Mouse (Mus musculus) hindbrain, embryonic 16.5 days (tissue): ENCODE data around the gene Mgarp. TPM values are rescaled to one million over a fixed set of nuclear protein-coding genes. Genes with fewer than 3 reads are reported as not detected.
"Not testable (repeated sequence)": the region's sequence is repeated elsewhere in the genome, so short reads cannot be mapped to it uniquely, and the experiment has no call there.

ENCODE experiments used
- ATAC-seq: fragments of 200-750 bp; cut with Nextera tagmentation; 2 replicates; pipeline ENCODE4 v1.8.0; 2017; ENCODE audit warnings: moderate TSS enrichment, moderate library complexity
- H3K27ac ChIP-seq: fragments of 300-500 bp; sonication (generic); 2 replicates; pipeline ENCODE4 v1.5.1; 2014; ENCODE audit warnings: low read depth, mild to moderate bottlenecking, control low read depth, low read length, moderate library complexity
- H3K27me3 ChIP-seq: fragments of 300-500 bp; sonication (generic); replicated peaks from 2 replicates; pipeline ENCODE4 v1.6.1; 2014; ENCODE audit warnings: low read length; ENCODE audit not compliant: control insufficient read depth, insufficient read depth
- H3K36me3 ChIP-seq: fragments of 300-500 bp; sonication (generic); 2 replicates; pipeline ENCODE4 v1.6.1; 2014; ENCODE audit warnings: mild to moderate bottlenecking, low read length, moderate library complexity, mixed read lengths; ENCODE audit not compliant: control insufficient read depth, insufficient read depth
- H3K4me1 ChIP-seq: fragments of 300-500 bp; sonication (generic); 2 replicates; pipeline ENCODE4 v1.6.1; 2014; ENCODE audit warnings: low read depth, low read length; ENCODE audit not compliant: control insufficient read depth, insufficient read depth
- H3K4me2 ChIP-seq: fragments of 300-500 bp; sonication (generic); 2 replicates; pipeline ENCODE4 v1.6.1; 2014; ENCODE audit warnings: mild to moderate bottlenecking, low read length, control low read depth, moderate library complexity
- H3K4me3 ChIP-seq: fragments of 300-500 bp; sonication (generic); 2 replicates; pipeline ENCODE4 v1.5.1; 2014; ENCODE audit warnings: mild to moderate bottlenecking, low read length, control low read depth, moderate library complexity
- H3K9ac ChIP-seq: fragments of 300-500 bp; sonication (generic); 2 replicates; pipeline ENCODE4 v1.6.1; 2014; ENCODE audit warnings: low read depth, mild to moderate bottlenecking, control low read depth, low read length, moderate library complexity
- H3K9me3 ChIP-seq: fragments of 300-500 bp; sonication (generic); 2 replicates; pipeline ENCODE4 v1.6.1; 2014; ENCODE audit warnings: mild to moderate bottlenecking, low read length, moderate library complexity; ENCODE audit not compliant: control insufficient read depth
- WGBS: fragments of 180-500 bp; shearing (Covaris S2); extraction: QIAGEN DNeasy Blood & Tissue Kit; methylation state at CpG from one replicate; pipeline ENCODE4 v1.1.7; 2014; 5-methylcytosine and 5-hydroxymethylcytosine counted together
- polyA plus RNA-seq: library from polyadenylated mRNA; unstranded; fragments of >200 nt; fragmentation: Nextera tagmentation; extraction: Ambion mirVana; gene quantifications from 2 replicates; pipeline ENCODE4 v1.2.1, GENCODE M21; 2015

The Mgarp gene
- polyA plus RNA-seq, 1 experiment from 2014 or later: 1.8 TPM

DNA sequence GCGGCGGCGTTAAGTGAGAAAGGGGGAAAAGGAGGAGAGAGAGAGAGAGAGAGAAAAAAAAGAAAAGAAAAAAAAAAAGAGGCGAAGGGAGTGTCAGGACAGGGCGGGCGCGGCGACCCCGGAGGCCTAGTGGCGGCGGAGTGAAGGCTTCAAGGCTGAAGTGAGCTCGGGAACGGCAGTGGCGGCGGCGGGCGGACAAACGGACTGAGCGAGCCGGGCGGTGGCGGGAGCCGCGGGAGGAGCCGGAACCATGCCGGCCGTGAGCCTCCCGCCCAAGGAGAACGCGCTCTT is 19.5 kb upstream of the Mgarp start:
- H3K36me3 ChIP-seq: no peaks in the 10 kb centered on the region
- peak overlapping the region; percentile 96 for H3K9ac ChIP-seq
- WGBS: under 1% methylated on average over 21 of the region's 30 CpGs
- H3K9me3 ChIP-seq: no peaks in the 10 kb centered on the region
- H3K4me1 ChIP-seq: peaks cover 20% of the 10 kb centered on the region
- H3K27ac ChIP-seq: peak overlapping the region; percentile 90
- peak overlapping the region; percentile 96 for H3K4me3 ChIP-seq
- H3K27me3 ChIP-seq: no peaks in the 10 kb centered on the region
- peak overlapping the region; percentile 89 for H3K4me2 ChIP-seq
- ATAC-seq: peak; percentile 73

DNA sequence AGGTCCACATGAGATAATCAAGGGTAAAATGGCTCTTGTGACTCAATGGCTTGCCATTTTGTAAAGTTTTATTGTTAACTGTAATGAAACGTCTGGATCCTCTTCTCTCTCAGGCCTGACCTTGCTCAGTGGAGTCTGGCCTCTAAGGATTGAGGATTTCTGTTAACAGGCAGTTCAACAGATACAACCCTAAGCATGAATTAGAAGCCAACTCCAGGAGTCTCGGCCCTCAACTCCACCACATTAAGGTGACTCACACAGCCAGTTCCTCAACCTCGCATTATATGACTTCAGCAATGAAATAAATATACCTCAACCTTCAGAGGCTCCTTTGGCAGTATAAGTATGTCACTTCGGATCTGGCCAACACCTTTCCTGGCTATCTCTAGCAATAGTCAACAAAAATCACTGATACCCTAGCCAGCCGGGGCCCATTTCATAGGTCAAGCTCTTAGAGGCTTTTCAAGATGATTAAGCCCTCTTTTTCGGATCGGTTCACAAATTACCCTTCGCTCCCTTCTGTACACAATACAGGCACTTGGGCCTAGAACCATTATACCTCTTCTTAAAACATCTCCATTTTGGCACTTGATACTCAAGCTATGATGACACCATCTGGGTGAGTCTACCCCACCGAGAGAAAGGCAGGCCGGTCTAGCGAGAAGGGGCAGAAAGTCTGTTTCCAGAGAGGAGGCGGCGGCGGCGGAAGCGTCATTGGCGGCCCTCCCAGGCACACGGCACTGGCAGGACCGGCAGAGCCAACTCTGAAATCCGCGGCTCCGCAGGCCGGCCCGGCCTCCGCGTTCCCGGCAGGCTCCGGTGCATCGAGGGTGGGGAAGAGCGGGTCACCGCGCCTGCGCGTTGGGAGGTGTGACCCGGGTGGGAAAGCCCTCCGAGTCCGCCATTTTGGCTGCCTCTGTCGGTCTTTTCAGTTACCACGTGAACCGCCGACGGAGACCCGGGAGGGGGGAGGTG is 18.8 kb upstream of the Mgarp start, which contains the start of gene Naa15:
Gene Naa15, plus strand, starts transcription at position 51 of the 975 bp plus-strand sequence.
- Histone ChIP-seq H3K27me3 (no peaks in the 10 kb centered on the region), H3K4me2 (peak within 1 kb of the TSS; percentile 89), H3K4me3 (peak within 1 kb of the TSS; percentile 96), H3K9ac (peak within 1 kb of the TSS; percentile 96), H3K36me3 (no peaks in the 10 kb centered on the region), H3K4me1 (peaks cover 20% of the 10 kb centered on the region), H3K9me3 (no peaks in the 10 kb centered on the region), H3K27ac (peak within 1 kb of the TSS; percentile 90)
- 6% methylated on average over 43 of the region's 43 CpGs for WGBS
- peak; percentile 92 for ATAC-seq

GRCm38 (mm10) chr3:51413276-51413675 is 16.7 kb upstream of the Mgarp start:
- H3K4me3 ChIP-seq: no peak overlapping the region
- no peaks in the 10 kb centered on the region for H3K27me3 ChIP-seq
- H3K4me2 ChIP-seq: no peak overlapping the region
- H3K27ac ChIP-seq: no peak overlapping the region
- no peak for ATAC-seq
- no peak overlapping the region for H3K9ac ChIP-seq
- H3K36me3 ChIP-seq: no peaks in the 10 kb centered on the region
- no peaks in the 10 kb centered on the region for H3K9me3 ChIP-seq
- WGBS: 88% methylated on average over 1 of the region's 1 CpGs
- H3K4me1 ChIP-seq: peaks cover 15% of the 10 kb centered on the region

DNA sequence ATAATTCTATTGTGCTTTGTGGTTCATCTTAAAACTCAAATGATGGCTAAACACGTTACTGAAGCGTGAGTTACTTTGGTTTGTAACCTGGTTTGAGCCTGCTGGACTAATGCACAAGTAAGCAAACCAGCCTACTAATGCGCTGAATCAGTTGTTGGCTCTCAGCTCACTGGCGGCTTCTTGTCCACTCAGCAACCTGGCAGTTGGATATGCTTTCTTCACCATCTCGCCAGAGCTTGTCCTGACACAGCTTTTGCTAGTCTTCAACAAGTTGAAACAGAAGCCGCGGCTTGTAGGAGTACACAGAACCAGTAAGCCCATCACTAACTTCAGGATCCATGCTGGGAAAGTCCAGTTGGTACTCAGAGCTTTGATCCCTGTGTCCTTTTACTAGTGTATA is 15.9 kb upstream of the Mgarp start:
- WGBS: 88% methylated on average over 7 of the region's 7 CpGs

DNA sequence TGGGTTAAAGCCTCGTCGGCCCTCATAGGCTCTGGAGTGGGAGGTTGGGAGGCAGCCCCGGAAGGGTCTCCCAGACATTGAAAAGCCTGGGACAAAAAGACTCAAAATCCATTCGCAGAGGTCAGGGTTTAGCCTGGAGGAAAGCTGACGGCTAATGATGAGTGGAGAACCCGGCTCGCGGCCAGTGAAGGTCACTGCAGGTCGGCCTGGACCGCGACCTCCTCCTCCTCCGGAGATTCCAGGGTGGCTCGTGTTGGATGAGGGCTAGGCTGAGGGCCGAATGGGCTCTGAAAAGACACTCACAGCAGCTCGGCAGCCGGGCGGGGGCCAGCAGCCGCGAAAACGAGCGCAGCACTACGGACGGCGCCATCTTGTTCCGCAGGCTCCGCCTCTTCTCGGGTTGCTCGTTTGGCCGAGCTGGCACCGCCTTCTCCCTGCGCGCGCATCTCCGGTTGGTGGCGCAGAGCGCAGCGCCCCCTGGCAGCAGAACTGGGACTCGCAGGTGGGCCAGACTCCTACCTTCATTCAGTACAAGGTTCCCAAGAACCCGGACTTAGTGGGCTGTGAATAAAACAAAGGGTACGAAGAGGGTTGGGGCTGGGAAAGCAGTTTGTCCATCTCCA is 12.1 kb upstream of the Mgarp start, which contains the start of gene Ndufc1:
Gene Ndufc1, minus strand, starts transcription at position 428 of the 623 bp plus-strand sequence.
- peak; percentile 93 for ATAC-seq
- Histone ChIP-seq H3K9ac (peak within 1 kb of the TSS; percentile 84), H3K4me2 (peak within 1 kb of the TSS; percentile 68), H3K9me3 (no peaks in the 10 kb centered on the region), H3K36me3 (peaks cover 6% of the 10 kb centered on the region; the same call in 1 of the 2 replicates), H3K4me3 (peak within 1 kb of the TSS; percentile 58), H3K27me3 (no peaks in the 10 kb centered on the region), H3K4me1 (peaks cover 6% of the 10 kb centered on the region), H3K27ac (peak within 1 kb of the TSS; percentile 91)
- WGBS: 1% methylated on average over 36 of the region's 40 CpGs

More for the DNA sequence above, 15.9 kb upstream of the Mgarp start:
- H3K4me1 ChIP-seq: peaks cover 13% of the 10 kb centered on the region
- no peak overlapping the region for H3K4me2 ChIP-seq
- no peak overlapping the region for H3K4me3 ChIP-seq
- no peak overlapping the region for H3K27ac ChIP-seq
- no peak overlapping the region for H3K9ac ChIP-seq
- ATAC-seq: no peak
- no peaks in the 10 kb centered on the region for H3K36me3 ChIP-seq
- H3K27me3 ChIP-seq: no peaks in the 10 kb centered on the region
- H3K9me3 ChIP-seq: no peaks in the 10 kb centered on the region

GRCm38 (mm10) chr3:51407870-51408560 is 11.5 kb upstream of the Mgarp start:
- ATAC-seq: peak; percentile 12; the same call in 1 of the 2 replicates
- H3K4me3 ChIP-seq: peak overlapping the region; percentile 58
- H3K9ac ChIP-seq: peak overlapping the region; percentile 84
- no peaks in the 10 kb centered on the region for H3K27me3 ChIP-seq
- H3K4me1 ChIP-seq: peaks cover 6% of the 10 kb centered on the region
- 22% methylated on average over 20 of the region's 20 CpGs for WGBS
- H3K4me2 ChIP-seq: peak overlapping the region; percentile 68
- peak overlapping the region; percentile 91 for H3K27ac ChIP-seq
- H3K36me3 ChIP-seq: peaks cover 6% of the 10 kb centered on the region; the same call in 1 of the 2 replicates
- H3K9me3 ChIP-seq: no peaks in the 10 kb centered on the region

GRCm38 (mm10) chr3:51402628-51403027 is 6.1 kb upstream of the Mgarp start:
- 96% methylated on average over 12 of the region's 12 CpGs for WGBS

GRCm38 (mm10) chr3:51402054-51402453 is 5.5 kb upstream of the Mgarp start:
- not testable (repeated sequence) for ATAC-seq, H3K4me2 ChIP-seq, H3K9ac ChIP-seq, H3K27ac ChIP-seq, H3K36me3 ChIP-seq, H3K27me3 ChIP-seq, H3K9me3 ChIP-seq, H3K4me3 ChIP-seq, H3K4me1 ChIP-seq
- WGBS: 71% methylated on average over 4 of the region's 4 CpGs

More at GRCm38 (mm10) chr3:51402628-51403027, 6.1 kb upstream of the Mgarp start:
- Histone ChIP-seq H3K4me1 (peaks cover 2% of the 10 kb centered on the region), H3K27me3 (peaks cover 3% of the 10 kb centered on the region; the same call in 1 of the 2 replicates), H3K4me2 (no peak overlapping the region), H3K36me3 (peaks cover 6% of the 10 kb centered on the region; the same call in 1 of the 2 replicates), H3K9me3 (no peaks in the 10 kb centered on the region), H3K4me3 (no peak overlapping the region), H3K9ac (no peak overlapping the region), H3K27ac (no peak overlapping the region)
- ATAC-seq: no peak
